26 mouse cellular contexts compared by ENCODE assay signal in the genomic region with DNA sequence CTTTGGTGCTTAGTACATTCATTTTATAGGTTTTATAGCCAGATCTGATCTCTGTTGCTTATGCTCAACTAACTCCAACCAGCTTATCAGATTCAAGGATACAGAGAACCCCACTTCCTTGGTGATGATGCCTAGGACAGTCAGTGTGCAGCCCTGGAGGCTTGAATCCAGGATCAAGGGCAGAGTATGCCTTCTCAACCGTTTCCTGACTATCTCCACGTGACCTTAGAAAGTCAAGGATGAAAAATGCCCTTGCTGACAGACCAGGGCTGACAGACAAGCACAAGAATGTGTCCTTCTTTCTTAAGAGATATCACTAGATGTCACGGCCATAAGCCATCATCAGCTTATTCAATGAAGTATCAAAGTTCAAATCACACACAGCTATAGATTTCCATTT.
DNase-seq lines count a peak whose midpoint lies in the region; ATAC-seq and TF ChIP-seq lines count a peak whose summit lies in the region.
"Had no signal": no experiment of that assay in that cellular context is flagged by ENCODE, and none has a peak within 500 bp of the region (broad histone marks: within the 10 kb centered on the region; RNA-seq: fewer than 3 reads in every experiment).

No protein-coding gene starts in this region.

- H3K4me2 ChIP-seq in myocyte (ENCODE audit: low read depth): no peak overlapping the region
- no peak overlapping the region for H3K4me2 ChIP-seq in midbrain, embryonic 14.5 days (ENCODE audit: low read length)
- H3K4me2 ChIP-seq: embryonic facial prominence, embryonic 13.5 days; embryonic facial prominence, embryonic 15.5 days; forebrain, embryonic 12.5 days had no signal

- H3K9ac ChIP-seq in midbrain, embryonic 14.5 days (replicated peaks; ENCODE audit: low read length): no peak overlapping the region
- H3K9ac ChIP-seq: embryonic facial prominence, embryonic 13.5 days; embryonic facial prominence, embryonic 15.5 days; forebrain, embryonic 12.5 days had no signal

- no peak for ATAC-seq in midbrain, embryonic 14.5 days (ENCODE audit: low FRiP score, low TSS enrichment)
- ATAC-seq: activated CD4-positive, CD25-positive, alpha-beta regulatory T cell, adult 4 months; CD4-positive, CD25-positive, alpha-beta regulatory T cell, adult 4 months; forebrain, embryonic 14.5 days; forebrain, embryonic 16.5 days; Patski had no signal

- H3K9me3 ChIP-seq in midbrain, embryonic 14.5 days (ENCODE audit: control insufficient read depth, low read length): no peaks in the 10 kb centered on the region
- H3K9me3 ChIP-seq: embryonic facial prominence, embryonic 13.5 days; embryonic facial prominence, embryonic 15.5 days; forebrain, embryonic 10.5 days; forebrain, embryonic 12.5 days had no signal

- TF ChIP-seq CTCF in testis, adult 2 months (IDR thresholded peaks at IDR 0.05; ENCODE audit: control insufficient read depth, insufficient read depth, insufficient replicate concordance, low read depth, low read length): no peak

- H3K4me3 ChIP-seq in testis, adult 2 months (ENCODE audit: control insufficient read depth, low read depth, low read length): no peak overlapping the region
- H3K4me3 ChIP-seq in myocyte: no peak overlapping the region
- no peak overlapping the region for H3K4me3 ChIP-seq in midbrain, embryonic 14.5 days (replicated peaks; ENCODE audit: low read depth, low read length)
- H3K4me3 ChIP-seq: embryonic facial prominence, embryonic 13.5 days; embryonic facial prominence, embryonic 15.5 days; erythroblast, embryonic 14.5 days; forebrain, embryonic 10.5 days; forebrain, embryonic 12.5 days had no signal

- peak; percentile 78 for DNase-seq in adrenal gland, adult 2 months
- no peak for DNase-seq in adrenal gland, postnatal 4 days (ENCODE audit: low spot score in 2 of 2)
- DNase-seq in testis, postnatal 10 days (ENCODE audit: low spot score): no peak
- DNase-seq in adrenal gland, postnatal 10 days: peak; percentile 19
- DNase-seq in heart, postnatal 14 days: no peak
- DNase-seq in midbrain, embryonic 14.5 days: no peak
- DNase-seq: cerebellum, adult 11-12 months; cerebellum, adult 2 months; cerebellum, adult 9-10 months; cerebellum, postnatal 10 days; cerebellum, postnatal 36 days; embryo, embryonic 11 days had no signal

- WGBS in midbrain, embryonic 14.5 days: 79% methylated on average over 3 of the region's 3 CpGs

- no peak overlapping the region for H3ac ChIP-seq in myocyte (ENCODE audit: control insufficient read depth, insufficient read length)

- H3K27me3 ChIP-seq in testis, adult 2 months (ENCODE audit: control insufficient read depth, insufficient read depth, low read length): no peaks in the 10 kb centered on the region
- H3K27me3 ChIP-seq in myocyte (ENCODE audit: control insufficient read depth, insufficient read depth, insufficient read length): no peaks in the 10 kb centered on the region
- H3K27me3 ChIP-seq in midbrain, embryonic 14.5 days (ENCODE audit: control insufficient read depth, insufficient read depth, low read length): no peaks in the 10 kb centered on the region
- H3K27me3 ChIP-seq: CH12.LX; embryonic facial prominence, embryonic 13.5 days; embryonic facial prominence, embryonic 15.5 days; forebrain, embryonic 12.5 days had no signal

- H3K4me1 ChIP-seq in testis, adult 2 months (ENCODE audit: control insufficient read depth, insufficient read depth, low read length): peaks cover 21% of the 10 kb centered on the region
- H3K4me1 ChIP-seq in midbrain, embryonic 14.5 days (ENCODE audit: control insufficient read depth, insufficient read depth, low read length): no peaks in the 10 kb centered on the region
- H3K4me1 ChIP-seq: embryonic facial prominence, embryonic 15.5 days; forebrain, embryonic 10.5 days; forebrain, embryonic 12.5 days had no signal

- intact Hi-C loops in heart, postnatal 14 days (cut with DNase I): no loop called here

- H3K36me3 ChIP-seq in testis, adult 2 months (ENCODE audit: control insufficient read depth, insufficient read depth, low read length): no peaks in the 10 kb centered on the region
- no peaks in the 10 kb centered on the region for H3K36me3 ChIP-seq in myocyte (ENCODE audit: control insufficient read depth, insufficient read depth)
- H3K36me3 ChIP-seq in midbrain, embryonic 14.5 days (ENCODE audit: control insufficient read depth, insufficient read depth, low read length): no peaks in the 10 kb centered on the region
- H3K36me3 ChIP-seq: embryonic facial prominence, embryonic 13.5 days; embryonic facial prominence, embryonic 15.5 days; forebrain, embryonic 10.5 days; forebrain, embryonic 12.5 days; G1E had no signal

- no peak for TF ChIP-seq POLR2A in testis, adult 2 months (IDR thresholded peaks at IDR 0.05; ENCODE audit: control insufficient read depth, low read depth, low read length)
- no peak for TF ChIP-seq POLR2A in myocyte (IDR thresholded peaks at IDR 0.05; ENCODE audit: insufficient read length, low read depth)

- peak overlapping the region; percentile 81 for H3K27ac ChIP-seq in testis, adult 2 months (ENCODE audit: control insufficient read depth, insufficient read depth, low read depth, low read length)
- no peak overlapping the region for H3K27ac ChIP-seq in midbrain, embryonic 14.5 days (replicated peaks; ENCODE audit: low read depth, low read length)
- H3K27ac ChIP-seq: embryonic facial prominence, embryonic 13.5 days; embryonic facial prominence, embryonic 15.5 days; forebrain, embryonic 10.5 days; forebrain, embryonic 12.5 days had no signal

- no peaks in the 10 kb centered on the region for H3K79me2 ChIP-seq in myocyte (ENCODE audit: control insufficient read depth, insufficient read depth)

TF ChIP-seq in myocyte, 11 proteins besides CTCF, POLR2A, EP300 and RAD21:
- peak; percentile 11 for TF ChIP-seq USF1 (IDR thresholded peaks at IDR 0.05; ENCODE audit: low read depth)
- TF ChIP-seq POLR2AphosphoS2 (IDR thresholded peaks at IDR 0.05; ENCODE audit: insufficient read length, low read depth): no peak

Comparison
In these comparisons a context has a peak if more than half of its experiments do, and no peak if none do; other contexts are left out.
1. DNase-seq: peak in adrenal gland, adult 2 months (single experiment) and adrenal gland, postnatal 10 days (single experiment); none in adrenal gland, postnatal 4 days (0 of 2), testis, postnatal 10 days (single experiment), heart, postnatal 14 days (0 of 2) and midbrain, embryonic 14.5 days (single experiment).